Mouse (Mus musculus): ENCODE data around the gene Vmn1r16.

- no peak for TF ChIP-seq POLR2A (IDR thresholded peaks at IDR 0.05; ENCODE audit: extremely low read depth, insufficient read depth, low read length)
- TF ChIP-seq CTCF (IDR thresholded peaks at IDR 0.05; ENCODE audit: extremely low read depth, insufficient read depth, low read length), result no peak
Measured at GRCm38 (mm10) chr6:57363627-57364026, 34.3 kb upstream of the Vmn1r16 start, which contains the start of gene Vmn1r17.

Measured in cortical plate, adult 2 months (tissue).